Mouse (Mus musculus): ENCODE results near the gene Pik3cg.

Gene Pik3cg

DNA sequence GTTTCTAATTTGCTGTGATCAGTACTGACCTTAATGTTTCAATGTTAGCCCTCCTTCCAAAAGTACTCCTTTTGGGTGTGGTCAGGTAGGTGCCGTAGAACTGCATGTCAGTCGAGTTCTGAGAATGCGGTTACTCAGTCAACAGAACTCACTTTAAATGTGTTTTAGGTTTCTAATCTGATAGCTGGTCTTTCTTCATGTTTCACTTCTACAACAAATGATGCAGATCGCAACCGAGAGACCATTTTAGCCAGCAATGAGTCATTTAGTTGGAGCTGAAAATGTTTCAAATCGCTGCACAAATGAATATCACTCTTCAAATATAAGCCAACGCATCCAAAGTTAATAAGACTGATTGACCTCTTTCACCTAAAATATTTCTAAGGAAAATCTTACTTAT is 6.5 kb downstream of the Pik3cg start:
- DNase-seq (ENCODE audit: low read depth, low spot score) = no peak

DNA sequence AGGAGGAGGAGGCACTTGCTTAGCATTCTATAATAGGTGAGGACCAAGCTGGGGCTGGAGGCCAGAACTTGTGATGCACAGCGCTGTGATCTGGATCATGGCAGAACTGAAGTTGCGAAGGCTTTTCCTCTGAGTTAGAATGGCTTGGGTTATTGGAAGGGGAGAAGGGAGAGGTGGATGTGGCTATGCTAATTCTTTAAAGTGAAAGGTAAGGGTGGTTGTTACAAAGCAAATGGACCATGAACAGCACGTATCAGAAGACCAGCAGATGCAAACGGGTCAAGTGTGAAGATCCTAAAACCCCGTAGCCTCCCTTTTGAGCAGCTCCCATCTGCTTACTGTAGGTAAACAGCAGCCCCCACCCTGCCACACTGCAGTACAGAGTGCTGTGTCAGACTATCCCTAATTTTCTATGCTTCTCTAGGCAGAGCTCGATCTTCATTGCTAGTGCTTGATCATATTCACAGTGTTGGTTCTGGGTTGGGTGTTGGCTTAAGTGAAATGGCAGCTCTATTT is 7.3 kb downstream of the Pik3cg start:
- DNase-seq (ENCODE audit: low read depth, low spot score) = no peak

DNA sequence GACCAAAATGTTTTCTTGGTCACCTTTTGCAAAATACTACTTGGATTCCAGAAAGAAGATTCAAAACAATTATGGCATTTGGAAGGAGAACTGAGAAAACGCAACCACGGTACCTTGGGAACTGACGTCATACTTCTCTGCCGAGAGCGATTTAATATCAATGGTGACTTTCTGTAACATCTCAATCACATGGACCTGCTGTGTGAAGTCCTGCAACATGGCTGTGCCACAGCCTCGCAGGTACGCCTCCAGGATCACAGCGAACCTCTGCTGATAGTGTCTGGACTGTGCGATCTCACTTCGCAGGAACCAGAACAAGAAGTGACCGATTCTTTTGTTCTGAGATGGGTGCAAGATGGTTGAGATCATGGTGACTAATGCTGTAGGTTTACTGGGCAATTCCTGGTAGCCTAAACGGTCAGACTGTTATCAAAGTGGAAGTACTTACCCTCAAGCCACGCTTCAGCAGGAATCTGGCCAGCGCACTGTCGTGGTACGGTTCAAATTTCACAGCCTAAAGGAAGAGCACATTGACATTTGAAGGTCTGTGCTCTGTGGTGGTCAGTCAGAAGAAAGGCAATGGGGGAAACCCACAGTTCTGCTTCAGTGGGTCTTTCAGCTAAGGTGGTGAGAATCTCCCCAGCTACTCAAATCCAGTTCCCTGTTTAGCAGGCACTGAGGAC is 7.9 kb downstream of the Pik3cg start:
- DNase-seq (ENCODE audit: low read depth, low spot score) = no peak

DNA sequence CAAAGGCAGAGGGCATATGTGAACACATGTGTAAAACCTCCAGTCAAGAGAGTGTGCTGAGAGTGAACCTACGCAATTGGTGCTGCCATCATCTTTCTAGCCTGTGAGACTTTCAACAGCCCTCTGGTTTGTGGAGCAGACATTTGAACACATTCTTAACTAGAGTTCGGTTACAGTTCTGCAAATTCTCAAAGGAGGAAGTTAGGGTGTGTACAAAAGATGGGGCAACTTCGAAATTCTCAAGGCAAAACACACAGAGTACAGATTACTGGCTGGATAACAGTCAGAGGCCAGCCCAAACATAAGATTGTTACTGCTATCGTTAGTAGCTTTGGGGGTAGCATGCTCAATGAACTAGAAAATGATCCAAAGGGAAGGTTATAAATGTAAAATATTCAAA is 9.0 kb downstream of the Pik3cg start:
- DNase-seq (ENCODE audit: low read depth, low spot score) = no peak

DNA sequence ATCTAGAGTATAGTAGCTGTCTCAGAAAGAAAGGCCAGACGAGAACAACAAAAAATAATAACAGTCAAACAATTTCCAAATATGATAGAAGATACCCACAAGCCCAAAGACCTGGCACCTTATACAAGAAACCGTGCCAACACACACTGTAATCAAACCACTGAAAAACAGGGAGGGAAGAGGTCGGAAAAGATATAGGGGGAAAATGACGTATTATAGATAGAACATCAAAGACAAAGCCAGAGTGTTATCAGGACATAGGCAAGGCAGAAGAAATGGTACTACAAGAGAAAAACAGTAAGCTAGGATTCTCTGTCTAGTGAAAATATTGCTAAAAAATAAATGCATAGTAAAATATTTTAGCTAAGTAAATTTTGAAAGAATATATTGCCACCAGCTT is 10.4 kb downstream of the Pik3cg start:
- DNase-seq (ENCODE audit: low read depth, low spot score) = no peak

DNA sequence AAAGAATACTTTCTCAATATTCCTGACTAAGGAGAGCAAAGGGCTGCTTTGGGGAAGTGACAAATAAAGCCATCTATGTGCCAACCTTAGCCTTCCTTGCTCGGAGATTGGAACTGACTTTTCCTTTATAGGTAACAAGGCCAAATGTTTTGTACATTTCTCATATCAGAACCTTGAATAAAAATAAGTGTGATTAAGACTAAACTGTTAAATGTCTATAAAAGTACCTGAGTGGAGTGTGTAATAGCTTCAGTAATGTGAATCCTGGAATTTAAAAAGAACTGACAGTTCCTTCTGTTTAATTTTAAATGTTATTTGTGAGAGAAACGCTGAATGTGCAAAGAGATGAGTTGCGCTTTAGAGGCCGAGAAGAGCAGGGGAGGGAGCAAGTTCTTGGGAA is 13.5 kb downstream of the Pik3cg start:
- no peak for DNase-seq (ENCODE audit: low read depth, low spot score)

DNA sequence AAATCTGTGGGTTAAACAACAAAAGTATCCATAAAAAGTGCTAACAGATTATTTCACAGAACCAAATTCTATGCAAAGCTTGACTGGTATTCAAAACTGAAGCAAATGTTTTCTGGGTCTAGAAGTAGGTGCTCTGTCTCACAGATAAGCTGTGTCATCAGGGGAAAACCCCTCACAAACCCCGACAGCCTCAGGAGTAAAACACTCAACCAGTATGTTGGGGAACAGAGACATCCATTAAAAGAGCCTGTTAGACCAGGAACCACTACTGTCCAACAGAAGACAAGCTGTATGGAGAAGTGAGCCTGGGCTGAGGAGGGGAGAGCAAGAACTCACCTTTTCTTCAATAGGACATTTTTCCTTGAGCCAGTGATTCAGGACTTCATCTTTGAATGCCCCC is 14.1 kb downstream of the Pik3cg start:
- no peak for DNase-seq (ENCODE audit: low read depth, low spot score)

DNA sequence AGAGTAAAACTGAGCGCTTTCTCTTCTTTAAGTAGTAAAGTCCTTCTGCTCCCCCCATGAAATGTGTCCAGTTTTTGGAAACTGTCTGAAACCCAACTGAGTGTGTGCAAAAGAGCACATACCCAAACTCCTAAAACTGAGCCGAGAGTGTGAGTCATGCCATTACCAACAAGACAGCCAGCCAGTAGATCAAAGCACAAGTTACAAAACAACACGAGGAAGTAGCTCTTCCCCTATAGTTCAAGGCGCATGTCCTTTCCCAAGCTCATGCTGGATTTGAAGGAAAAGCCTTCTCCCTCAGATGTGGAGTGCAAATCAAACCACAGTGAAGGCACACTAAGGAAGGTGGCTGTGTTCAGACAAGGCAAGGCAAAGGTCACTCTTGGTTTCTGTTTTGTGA is 17.5 kb downstream of the Pik3cg start:
- no peak for DNase-seq (ENCODE audit: low read depth, low spot score)

DNA sequence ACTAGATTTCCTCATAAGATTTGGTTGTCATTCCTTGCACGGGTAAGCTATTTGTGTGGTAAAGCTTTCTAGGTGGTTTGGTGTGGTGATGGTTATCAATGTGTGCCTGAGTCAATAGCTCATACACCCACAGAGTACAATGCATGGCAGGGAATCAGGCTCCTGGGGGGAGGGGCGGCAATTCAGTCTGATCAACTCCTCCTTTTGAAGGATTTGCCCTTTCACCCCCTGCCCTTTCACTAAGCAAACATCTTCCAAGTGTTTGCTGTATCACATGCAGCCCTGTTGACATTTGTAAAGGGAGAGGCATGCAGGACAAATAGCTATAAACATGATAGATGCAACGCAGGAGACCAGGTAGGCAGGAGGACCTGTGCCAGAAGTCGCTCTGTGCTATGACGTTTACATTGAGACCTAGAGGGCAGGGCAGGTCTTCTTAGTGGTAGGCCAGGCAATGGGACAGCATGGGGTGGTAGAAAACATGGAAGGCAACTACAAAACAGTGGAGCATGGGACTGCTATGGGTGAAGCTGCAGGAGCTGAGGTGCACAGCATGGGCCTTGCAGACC is 20.7 kb downstream of the Pik3cg start:
- no peak for DNase-seq (ENCODE audit: low read depth, low spot score)

DNA sequence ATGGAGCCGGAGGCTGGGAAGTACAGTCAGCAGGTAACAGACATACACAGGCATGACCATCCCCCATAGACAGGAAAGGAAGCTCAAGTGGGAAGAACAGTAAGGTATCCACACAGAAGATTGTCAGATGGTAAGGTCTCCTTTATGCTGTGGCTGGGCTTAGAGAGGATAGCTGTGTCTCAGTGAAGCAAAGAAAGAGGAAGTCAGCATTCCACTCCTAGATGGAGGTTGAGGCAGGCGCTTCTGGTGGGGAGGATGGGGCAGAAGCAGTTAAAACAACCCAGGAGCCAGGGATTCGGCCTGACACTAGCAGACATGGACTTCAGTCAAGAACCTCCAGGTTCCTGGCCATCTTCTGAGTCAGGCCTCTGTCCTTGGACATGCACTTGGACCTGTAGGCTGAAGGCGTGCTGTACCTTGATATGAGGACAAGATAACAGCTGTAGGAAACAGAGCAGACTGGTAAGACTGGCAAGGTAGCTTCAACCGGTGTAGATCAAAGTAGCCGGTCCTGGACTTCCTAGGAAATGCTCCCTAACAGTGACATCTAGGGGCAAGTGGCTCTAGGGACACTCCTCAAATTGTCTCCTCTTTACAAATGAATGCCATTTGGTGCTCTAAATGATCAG is 21.7 kb downstream of the Pik3cg start:
- DNase-seq (ENCODE audit: low read depth, low spot score) = no peak

DNA sequence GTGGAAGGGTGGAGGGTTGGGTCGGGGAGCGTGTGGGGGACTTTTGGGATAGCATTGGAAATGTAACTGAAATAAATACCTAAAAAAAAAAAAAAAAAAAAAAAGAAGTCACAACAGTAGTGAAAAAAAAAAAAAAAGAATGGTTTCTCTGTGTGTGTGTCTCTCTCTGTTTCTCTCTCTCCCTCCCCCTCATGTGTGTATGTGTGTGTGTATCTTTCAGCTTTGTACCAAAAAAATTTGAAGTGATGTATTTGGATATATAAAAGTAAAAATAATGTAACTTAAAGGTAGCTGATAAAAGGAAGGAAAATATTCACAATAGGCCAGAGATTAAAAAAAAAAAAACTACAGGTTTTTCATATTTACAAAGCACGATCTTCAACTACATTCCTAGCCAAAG is 23.6 kb downstream of the Pik3cg start:
- no peak for DNase-seq (ENCODE audit: low read depth, low spot score)

DNA sequence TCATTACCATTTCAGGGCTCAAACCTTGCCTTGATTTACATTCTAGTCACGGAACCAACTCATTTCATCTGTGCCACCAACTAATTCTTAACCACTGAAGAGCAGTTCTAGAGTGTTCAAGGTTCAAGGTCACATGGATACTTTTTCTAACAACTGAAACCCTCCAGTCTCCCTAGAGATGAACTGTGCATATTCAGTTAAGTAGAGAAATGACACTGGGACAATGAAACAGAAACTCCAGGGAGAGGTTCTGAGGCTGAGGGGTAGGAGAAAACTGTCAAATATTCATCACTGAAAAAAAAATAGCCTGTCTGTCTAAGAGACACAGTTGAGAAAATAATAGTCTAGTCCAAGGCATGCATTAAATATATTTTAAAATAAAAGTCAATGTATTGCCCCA is 24.9 kb downstream of the Pik3cg start:
- DNase-seq (ENCODE audit: low read depth, low spot score) = no peak

DNA sequence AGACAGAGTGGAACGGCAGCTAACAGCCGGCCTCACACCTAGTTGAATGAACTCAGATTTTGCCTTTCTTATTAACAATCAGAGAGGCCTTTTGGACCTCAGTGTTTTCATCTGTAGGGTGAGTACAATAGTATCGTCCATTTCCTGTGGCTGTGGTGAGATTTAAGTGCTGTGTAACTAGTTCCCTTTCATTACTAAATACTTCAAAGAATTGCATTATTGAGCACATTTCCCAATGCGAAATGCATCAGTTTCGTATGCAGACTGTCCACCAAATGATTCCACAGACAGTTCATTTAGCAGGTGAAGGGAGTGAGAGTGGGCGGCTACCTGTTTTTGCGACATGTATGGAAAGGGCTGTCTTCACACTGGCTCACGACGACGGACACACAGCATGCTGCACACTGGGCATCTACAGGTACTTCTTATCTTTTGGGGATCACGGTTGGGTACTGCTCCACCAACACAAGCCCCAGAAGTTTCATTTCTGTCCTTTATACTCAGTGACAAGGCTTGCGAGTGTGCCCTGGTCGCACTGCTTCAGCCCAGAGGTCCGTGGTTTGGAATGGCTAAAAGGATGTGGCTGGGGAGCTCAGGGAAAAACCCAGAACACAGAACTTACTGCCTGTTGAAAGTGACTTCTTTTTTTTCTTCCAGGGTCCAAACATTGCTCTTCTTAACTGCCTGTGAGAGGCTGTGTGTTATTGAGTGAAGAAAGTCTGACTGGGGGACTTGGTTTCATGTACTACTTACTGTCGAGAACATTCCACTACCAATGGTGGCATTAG is 25.6 kb downstream of the Pik3cg start:
- no peak for DNase-seq (ENCODE audit: low read depth, low spot score)

DNA sequence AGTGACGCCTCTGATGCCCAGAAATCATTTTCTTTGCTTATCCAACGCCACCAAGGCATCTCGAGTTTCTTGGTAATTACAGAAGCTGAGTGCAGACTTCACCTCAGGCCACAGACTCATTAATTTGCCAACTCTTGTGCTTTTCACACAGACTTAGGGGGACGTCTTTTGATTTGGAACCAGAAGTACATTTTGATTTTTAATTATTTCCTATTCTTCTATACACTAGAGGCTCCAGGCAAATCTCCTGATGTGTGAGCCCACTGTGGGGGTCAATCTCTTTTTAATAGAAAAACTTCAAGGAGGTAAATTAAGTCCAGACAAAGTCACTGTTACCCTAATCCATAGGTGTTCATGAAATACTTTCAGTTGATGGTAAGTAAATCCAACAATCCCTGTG is 26.6 kb downstream of the Pik3cg start:
- DNase-seq (ENCODE audit: low read depth, low spot score) = no peak

DNA sequence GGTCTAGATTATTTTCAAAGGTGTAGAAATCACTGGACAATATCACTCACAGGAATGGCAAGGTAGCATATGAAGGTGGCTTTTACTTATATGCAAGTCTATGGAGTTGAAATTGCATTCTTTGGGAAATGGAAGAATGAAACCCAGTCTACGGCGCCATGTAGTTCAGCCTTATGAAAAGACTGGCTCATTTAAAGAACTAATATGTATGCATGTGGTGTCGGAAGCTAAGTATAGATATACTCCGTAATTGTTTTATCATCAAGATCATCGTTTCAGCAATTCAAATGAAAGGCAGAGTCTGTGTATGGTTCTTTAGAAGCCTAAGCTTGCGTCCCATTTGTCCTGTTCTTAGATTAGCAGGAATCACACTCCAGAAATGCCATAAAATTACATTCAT is 34.0 kb downstream of the Pik3cg start:
- no peak for DNase-seq (ENCODE audit: low read depth, low spot score)

DNA sequence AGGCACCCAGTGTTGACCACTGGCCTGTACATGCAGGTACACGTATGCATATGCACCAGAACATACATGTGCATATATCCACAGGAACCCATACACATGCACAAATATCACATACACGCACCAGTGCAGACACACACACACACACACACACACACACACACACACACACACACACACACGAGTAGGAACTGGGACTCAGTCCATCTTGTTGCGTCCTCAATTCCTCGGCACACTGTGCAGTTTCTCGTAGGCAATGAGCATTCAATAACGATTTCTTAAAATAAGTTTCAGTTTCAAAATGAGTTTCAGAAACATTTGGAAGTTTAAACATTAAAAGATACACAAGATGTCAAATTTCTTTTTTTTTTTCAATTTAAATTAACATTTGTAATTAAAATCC is 35.6 kb downstream of the Pik3cg start:
- DNase-seq (ENCODE audit: low read depth, low spot score) = no peak

DNA sequence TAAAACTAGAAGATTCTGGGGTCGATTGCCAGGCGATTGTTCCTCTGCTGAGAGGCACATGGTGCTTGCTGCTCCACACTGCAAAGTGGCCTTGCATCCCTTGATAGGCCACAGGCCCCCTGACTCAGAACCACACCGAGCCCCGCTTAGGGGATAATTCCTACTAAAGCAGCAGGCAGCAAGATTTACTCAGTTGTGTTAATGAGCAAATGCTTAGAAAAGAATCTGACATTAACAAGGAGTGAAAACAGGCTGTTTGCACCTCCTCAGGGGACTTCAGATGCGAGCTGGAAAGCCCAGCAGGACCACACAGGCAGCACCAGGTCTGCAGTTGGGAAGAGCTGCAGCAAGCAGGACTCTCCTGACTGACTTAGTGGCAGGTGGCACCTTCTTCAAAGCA is 39.3 kb downstream of the Pik3cg start:
- DNase-seq (ENCODE audit: low read depth, low spot score) = no peak

DNA sequence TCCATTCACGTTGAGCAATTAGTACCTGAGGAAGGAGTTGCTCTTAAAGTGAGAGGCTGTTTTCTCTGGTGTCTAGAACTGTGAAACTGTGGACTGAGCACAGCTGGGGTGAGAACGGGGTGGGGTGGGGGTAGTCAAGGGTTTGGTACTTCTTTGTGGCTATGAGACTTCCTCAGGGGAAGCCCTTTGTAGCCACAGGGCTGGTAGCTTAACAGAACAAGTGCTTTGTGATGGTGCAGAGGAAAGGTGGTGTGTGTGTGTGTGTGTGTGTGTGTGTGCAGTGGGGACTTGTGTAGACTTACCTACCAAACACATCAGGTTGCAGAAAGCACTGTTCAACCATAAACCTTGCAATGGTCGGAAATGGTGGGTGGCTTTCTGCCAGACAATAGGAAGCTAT is 39.7 kb downstream of the Pik3cg start:
- DNase-seq (ENCODE audit: low read depth, low spot score) = peak; percentile 71

DNA sequence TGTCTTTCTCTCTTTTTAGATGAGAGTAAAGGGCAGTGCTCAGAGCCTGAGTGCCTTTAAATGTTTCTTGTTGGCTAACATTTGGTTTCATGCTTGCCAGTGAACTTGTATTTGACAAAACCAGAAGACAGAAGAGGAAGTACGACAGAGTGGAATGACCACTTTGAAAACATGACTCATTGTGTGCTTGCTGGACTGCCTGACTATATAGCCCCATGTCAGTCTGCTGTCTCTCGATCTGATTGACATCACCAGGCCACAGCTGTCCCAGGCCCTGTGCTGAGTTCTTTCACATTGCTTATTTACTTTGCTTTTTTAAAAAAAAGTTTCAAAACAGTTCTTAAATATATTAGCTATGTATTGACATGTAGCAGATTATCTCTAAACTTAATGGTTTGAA is 44.8 kb downstream of the Pik3cg start:
- no peak for DNase-seq (ENCODE audit: low read depth, low spot score)

DNA sequence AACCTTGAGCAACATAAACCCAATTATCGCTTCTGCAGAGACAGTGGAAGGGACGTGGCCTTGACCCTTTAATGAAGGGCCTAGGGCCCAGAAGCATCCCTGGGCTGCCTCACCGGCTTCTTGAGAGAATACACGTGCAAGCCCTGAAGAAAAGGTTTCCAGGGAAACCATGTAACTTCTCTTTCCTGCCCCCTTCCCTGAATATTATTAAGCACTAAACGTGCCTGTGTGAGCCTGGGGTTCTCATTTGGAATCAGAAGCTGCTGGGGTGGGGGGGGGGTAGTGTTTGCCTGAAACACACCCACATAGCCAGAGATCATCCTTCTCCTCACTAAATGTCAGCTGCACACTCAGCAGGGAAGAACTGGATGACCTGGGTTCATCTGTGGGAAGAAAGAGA is 49.7 kb downstream of the Pik3cg start:
- DNase-seq (ENCODE audit: low read depth, low spot score) = no peak

DNA sequence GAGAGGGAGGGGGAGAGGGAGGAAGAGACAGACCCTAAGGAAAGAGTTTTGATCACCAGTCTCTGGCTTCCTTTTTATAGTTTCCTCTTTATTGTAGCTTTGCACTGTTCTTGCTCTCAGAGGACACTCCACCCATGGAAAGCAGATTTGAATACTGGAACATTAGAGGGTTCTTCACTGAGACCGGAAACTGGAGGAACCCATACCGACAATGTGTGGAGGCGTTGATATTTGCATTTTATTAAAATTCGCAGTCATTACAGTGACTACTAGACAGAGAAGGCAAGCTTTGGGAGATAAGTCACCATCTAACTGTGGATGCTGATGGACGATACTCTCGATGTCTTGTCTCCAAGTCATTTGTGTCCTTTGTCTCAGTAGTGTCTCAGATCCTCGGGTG is 61.9 kb downstream of the Pik3cg start:
- no peak for DNase-seq (ENCODE audit: low read depth, low spot score)

DNA sequence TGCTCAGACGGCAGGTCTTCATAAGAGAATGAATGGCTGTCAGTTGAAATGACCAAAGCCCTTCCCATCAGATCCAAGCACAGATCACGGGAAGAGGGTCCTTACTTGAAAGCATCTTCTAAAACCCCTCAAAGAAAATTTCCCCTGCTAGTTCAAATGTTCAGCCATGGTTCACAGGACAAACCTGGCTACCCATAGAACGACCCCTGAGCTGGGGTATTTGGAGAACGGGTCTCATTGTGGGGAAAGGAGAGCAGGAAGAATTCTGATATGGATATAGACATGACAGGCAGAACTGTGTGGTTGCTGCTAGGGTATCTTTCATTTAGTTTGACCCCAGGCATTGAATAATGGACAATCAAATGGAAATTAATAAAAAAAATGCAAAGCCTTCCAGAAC is 62.8 kb downstream of the Pik3cg start:
- no peak for DNase-seq (ENCODE audit: low read depth, low spot score)

DNA sequence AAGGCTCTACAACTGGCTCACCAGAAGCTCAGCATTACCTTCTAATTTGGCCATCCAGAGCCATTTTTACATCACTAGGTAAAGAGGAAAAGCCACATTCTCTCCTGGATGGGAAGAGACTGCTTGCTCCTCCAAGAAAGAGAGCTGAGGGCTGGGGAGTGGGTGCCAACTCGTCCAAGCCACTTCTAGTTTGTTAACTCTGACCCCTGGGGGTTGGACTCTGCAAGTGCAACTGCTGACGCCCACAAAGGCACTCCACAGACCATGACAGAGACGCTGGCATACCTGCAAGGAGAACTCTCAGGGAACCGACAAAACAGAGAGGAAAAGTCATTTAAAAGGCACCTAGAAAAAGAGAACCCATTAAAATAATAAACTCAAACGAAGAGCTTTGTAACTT is 63.9 kb downstream of the Pik3cg start:
- DNase-seq (ENCODE audit: low read depth, low spot score) = peak; percentile 77

All from CD4-positive, CD25-positive, alpha-beta regulatory T cell, adult 2 months (primary cell).